Mouse (Mus musculus) kidney, embryonic 14.5 days (tissue): ENCODE measurements around the gene Mymx. TPM values are rescaled to one million over a fixed set of nuclear protein-coding genes. Genes with fewer than 3 reads are reported as not detected.

Source experiments
- ATAC-seq: fragments of 200-750 bp; cut with Nextera tagmentation; 2 replicates; pipeline ENCODE4 v1.8.0; 2017; ENCODE audit warnings: moderate number of reproducible peaks, mild to moderate bottlenecking, moderate TSS enrichment, moderate library complexity; ENCODE audit not compliant: low FRiP score, low TSS enrichment
- H3K27ac ChIP-seq: fragments of 300-500 bp; sonication (generic); 2 replicates; pipeline ENCODE4 v1.5.1; 2014; ENCODE audit warnings: low read depth, mild to moderate bottlenecking, low read length, moderate library complexity, mixed read lengths
- H3K27me3 ChIP-seq: fragments of 300-500 bp; sonication (generic); 2 replicates; pipeline ENCODE4 v1.6.1; 2014; ENCODE audit warnings: mild to moderate bottlenecking, low read length; ENCODE audit not compliant: control insufficient read depth, insufficient read depth
- H3K36me3 ChIP-seq: fragments of 300-500 bp; sonication (generic); 2 replicates; pipeline ENCODE4 v1.6.1; 2014; ENCODE audit warnings: low read length, mixed read lengths; ENCODE audit not compliant: control insufficient read depth, insufficient read depth
- H3K4me1 ChIP-seq: fragments of 300-500 bp; sonication (generic); 2 replicates; pipeline ENCODE4 v1.6.1; 2014; ENCODE audit warnings: low read length, mixed read lengths; ENCODE audit not compliant: control insufficient read depth, insufficient read depth
- H3K4me2 ChIP-seq: fragments of 300-500 bp; sonication (generic); replicated peaks from 2 replicates; pipeline ENCODE4 v1.6.1; 2014; ENCODE audit warnings: low read depth, mild to moderate bottlenecking, low read length
- H3K4me3 ChIP-seq: fragments of 300-500 bp; sonication (generic); 2 replicates; pipeline ENCODE4 v1.5.1; 2014; ENCODE audit warnings: mild to moderate bottlenecking, low read length
- H3K9ac ChIP-seq: fragments of 300-500 bp; sonication (generic); 2 replicates; pipeline ENCODE4 v1.6.1; 2014; ENCODE audit warnings: low read depth, mild to moderate bottlenecking, low read length, moderate library complexity
- H3K9me3 ChIP-seq: fragments of 300-500 bp; sonication (generic); 2 replicates; pipeline ENCODE4 v1.6.1; 2016; ENCODE audit warnings: low read length; ENCODE audit not compliant: control insufficient read depth
- WGBS: fragments of 180-500 bp; shearing (Covaris S2); extraction: QIAGEN DNeasy Blood & Tissue Kit; methylation state at CpG from one replicate; pipeline ENCODE4 v1.1.7; 2014; 5-methylcytosine and 5-hydroxymethylcytosine counted together
- polyA plus RNA-seq: library from polyadenylated mRNA; unstranded; fragments of >200 nt; fragmentation: Nextera tagmentation; extraction: Ambion mirVana; gene quantifications from 2 replicates; pipeline ENCODE4 v1.2.1, GENCODE M21; 2014

The Mymx gene
- polyA plus RNA-seq, 1 experiment from 2014 or later = 4.2 TPM

DNA sequence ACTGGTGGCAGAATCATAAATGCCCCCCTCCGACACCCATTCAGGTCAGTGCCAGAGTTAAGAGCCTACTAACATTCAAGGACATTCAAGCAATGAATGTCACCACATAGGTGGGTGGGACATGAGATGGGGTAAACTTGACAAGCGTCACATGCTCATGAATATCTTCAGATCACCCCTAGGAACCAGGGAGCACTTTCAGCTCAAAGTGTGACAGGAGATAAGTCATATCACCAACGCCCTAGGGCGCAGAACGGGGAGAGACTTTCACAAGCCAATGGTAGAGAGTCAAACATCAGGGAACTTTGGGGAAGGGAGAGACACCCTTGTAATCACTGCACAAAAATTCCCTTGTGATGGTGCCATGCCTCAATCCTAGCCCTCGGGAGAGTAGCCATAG lies 19.7 kb downstream of the Mymx start:
- H3K4me3 ChIP-seq = no peak overlapping the region
- ATAC-seq = no peak
- H3K27ac ChIP-seq = no peak overlapping the region
- H3K36me3 ChIP-seq = peaks cover 9% of the 10 kb centered on the region; the same call in 1 of the 2 replicates
- 95% methylated on average over 6 of the region's 6 CpGs for whole genome bisulfite sequencing
- peaks cover 25% of the 10 kb centered on the region for H3K4me1 ChIP-seq
- no peaks in the 10 kb centered on the region for H3K27me3 ChIP-seq
- H3K9me3 ChIP-seq = 0 out of 2 replicates have a peak, but pooled peaks cover 5% of the 10 kb centered on the region
- H3K9ac ChIP-seq = no peak overlapping the region
- no peak overlapping the region for H3K4me2 ChIP-seq

DNA sequence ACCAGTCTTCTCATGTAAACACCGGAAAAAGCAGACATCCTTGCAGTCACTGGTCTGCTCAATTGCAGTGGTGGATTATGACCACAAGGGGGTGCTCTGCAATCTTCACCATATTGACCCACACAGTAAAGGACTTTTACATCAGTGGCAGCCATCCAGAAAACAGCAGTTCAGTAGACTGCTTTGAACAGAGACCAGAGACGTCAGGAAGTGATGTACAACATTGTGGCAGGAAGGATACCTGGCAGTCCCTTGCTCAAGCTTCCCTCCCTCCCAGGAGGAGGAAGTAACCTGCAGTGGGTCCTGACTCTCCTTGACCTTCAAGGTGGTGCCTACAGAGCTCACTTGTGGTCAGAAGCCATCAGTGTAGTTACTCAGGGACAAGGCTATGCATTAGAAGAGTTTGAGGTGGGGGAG lies 20.3 kb downstream of the Mymx start:
- peaks cover 25% of the 10 kb centered on the region for H3K4me1 ChIP-seq
- WGBS = 13% methylated on average over 2 of the region's 2 CpGs
- no peak overlapping the region for H3K4me3 ChIP-seq
- H3K27me3 ChIP-seq = no peaks in the 10 kb centered on the region
- H3K9ac ChIP-seq = no peak overlapping the region
- ATAC-seq = 0 out of 2 replicates have a peak, but pooled peaks have one; percentile 18
- no peak overlapping the region for H3K4me2 ChIP-seq
- H3K36me3 ChIP-seq = peaks cover 4% of the 10 kb centered on the region; the same call in 1 of the 2 replicates
- 0 out of 2 replicates have a peak, but pooled peaks cover 3% of the 10 kb centered on the region for H3K9me3 ChIP-seq
- no peak overlapping the region for H3K27ac ChIP-seq

DNA sequence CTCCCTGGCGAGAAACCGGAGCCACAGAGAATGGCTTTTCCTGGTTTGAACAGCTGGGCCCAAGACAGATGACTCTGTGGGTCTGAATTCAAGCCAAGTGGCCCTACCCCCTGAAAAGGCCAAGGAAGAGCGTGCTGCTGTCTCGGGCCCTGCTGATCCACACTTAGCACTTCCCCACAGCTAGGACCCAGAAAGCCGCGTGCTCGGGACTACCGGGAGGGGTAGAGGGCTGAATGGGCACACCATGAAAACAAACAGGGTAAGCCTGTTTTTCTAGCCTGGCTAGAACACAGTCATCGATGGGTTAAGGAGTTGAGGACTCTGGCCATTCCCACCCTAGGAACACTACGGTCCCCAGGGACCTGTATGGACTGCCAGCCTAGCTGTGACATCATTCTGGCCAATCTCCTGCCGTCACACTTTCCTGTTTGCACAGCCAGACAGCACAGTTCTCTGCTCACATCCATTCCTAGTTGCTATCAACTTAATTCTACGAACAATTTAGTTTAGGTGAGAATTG lies 20.9 kb downstream of the Mymx start:
- Histone ChIP-seq H3K4me2 (no peak overlapping the region), H3K27me3 (no peaks in the 10 kb centered on the region), H3K4me1 (peaks cover 25% of the 10 kb centered on the region), H3K9ac (no peak overlapping the region), H3K4me3 (no peak overlapping the region), H3K9me3 (no peaks in the 10 kb centered on the region), H3K36me3 (no peaks in the 10 kb centered on the region), H3K27ac (0 out of 2 replicates have a peak overlapping the region, but pooled peaks have one; percentile 42)
- ATAC-seq = no peak
- 39% methylated on average over 12 of the region's 12 CpGs for WGBS

DNA sequence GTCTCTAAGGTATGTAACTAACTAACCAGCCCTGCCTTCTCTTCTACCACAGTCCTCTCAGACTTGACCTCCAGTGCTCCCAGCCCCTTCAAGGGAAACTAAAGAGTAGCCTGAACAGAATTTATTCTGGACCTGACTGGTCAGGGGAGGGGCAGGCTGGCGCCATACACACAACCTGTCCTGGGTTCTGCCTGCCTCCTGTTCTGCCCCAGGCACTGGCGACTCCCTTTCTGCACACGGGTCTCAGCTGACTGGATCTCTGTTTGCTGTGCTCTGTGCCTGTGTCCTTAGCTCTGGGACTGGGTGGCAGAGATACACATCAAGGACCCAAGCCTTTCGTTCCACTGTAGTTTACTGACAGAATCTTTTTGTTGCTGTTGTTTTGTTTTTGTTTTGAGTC lies 22.3 kb downstream of the Mymx start:
- Histone ChIP-seq H3K9me3 (no peaks in the 10 kb centered on the region), H3K4me2 (no peak overlapping the region), H3K9ac (no peak overlapping the region), H3K27me3 (no peaks in the 10 kb centered on the region), H3K36me3 (no peaks in the 10 kb centered on the region), H3K27ac (no peak overlapping the region), H3K4me1 (peaks cover 21% of the 10 kb centered on the region), H3K4me3 (no peak overlapping the region)
- 64% methylated on average over 4 of the region's 4 CpGs for WGBS
- no peak for ATAC-seq

GRCm38 (mm10) chr17:45578843-45579242 lies 23.1 kb downstream of the Mymx start:
- H3K9ac ChIP-seq = no peak overlapping the region

GRCm38 (mm10) chr17:45578242-45578641 lies 23.7 kb downstream of the Mymx start:
- Histone ChIP-seq H3K9ac (no peak overlapping the region), H3K4me2 (no peak overlapping the region), H3K36me3 (no peaks in the 10 kb centered on the region), H3K4me3 (no peak overlapping the region), H3K9me3 (no peaks in the 10 kb centered on the region), H3K27ac (no peak overlapping the region), H3K27me3 (no peaks in the 10 kb centered on the region), H3K4me1 (0 out of 2 replicates have a peak, but pooled peaks cover 11% of the 10 kb centered on the region)
- 68% methylated on average over 5 of the region's 5 CpGs for WGBS
- no peak for ATAC-seq

More at GRCm38 (mm10) chr17:45578843-45579242, 23.1 kb downstream of the Mymx start:
- Histone ChIP-seq H3K27ac (no peak overlapping the region), H3K4me3 (no peak overlapping the region), H3K27me3 (no peaks in the 10 kb centered on the region), H3K4me1 (peaks cover 14% of the 10 kb centered on the region; the same call in 1 of the 2 replicates), H3K36me3 (no peaks in the 10 kb centered on the region), H3K4me2 (no peak overlapping the region), H3K9me3 (no peaks in the 10 kb centered on the region)
- 76% methylated on average over 7 of the region's 7 CpGs for WGBS
- ATAC-seq = no peak

- H3K4me1 ChIP-seq = peaks cover 14% of the 10 kb centered on the region; the same call in 1 of the 2 replicates
- peak overlapping the region; percentile 100; the same call in 1 of the 2 replicates for H3K9ac ChIP-seq
- no peaks in the 10 kb centered on the region for H3K9me3 ChIP-seq
- 86% methylated on average over 8 of the region's 8 CpGs for WGBS
- H3K4me2 ChIP-seq = no peak overlapping the region
- H3K27me3 ChIP-seq = no peaks in the 10 kb centered on the region
- peaks cover 17% of the 10 kb centered on the region for H3K36me3 ChIP-seq
- ATAC-seq = no peak
- no peak overlapping the region for H3K27ac ChIP-seq
- H3K4me3 ChIP-seq = no peak overlapping the region
These were observed 26.6 kb downstream of the Mymx start for GRCm38 (mm10) chr17:45575123-45575897.

DNA sequence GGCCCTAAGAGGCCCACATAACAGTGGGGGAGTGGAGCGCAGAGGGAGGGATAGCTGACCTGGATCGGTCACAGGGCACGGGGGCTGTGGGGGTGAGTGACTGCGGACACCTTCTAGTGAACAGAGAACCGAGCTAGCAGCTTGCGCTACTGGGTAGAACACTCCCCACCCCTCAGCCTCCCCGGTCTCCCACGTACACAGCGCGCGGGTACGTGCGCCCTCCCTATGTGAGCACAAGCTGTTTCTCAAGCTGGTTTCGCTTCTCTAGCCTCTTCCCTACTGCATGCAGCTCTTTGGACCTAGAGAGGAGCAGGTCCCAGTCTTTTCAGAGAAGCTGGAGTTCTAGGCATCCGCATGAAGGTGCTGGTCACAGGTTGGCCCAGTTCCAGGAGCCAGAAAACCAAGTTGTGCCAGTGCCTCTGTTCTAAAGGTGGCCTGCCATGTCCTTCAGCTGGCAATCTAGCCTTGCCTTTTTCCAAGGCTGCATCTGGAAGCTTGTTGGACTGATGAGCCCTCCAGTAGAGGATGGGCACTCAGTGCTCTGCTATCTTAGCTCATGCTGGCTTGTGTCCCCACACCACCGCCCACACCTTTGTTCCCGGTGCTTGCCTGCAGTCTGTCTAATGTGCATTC lies 27.7 kb downstream of the Mymx start:
- no peaks in the 10 kb centered on the region for H3K9me3 ChIP-seq
- 3% methylated on average over 17 of the region's 17 CpGs for WGBS
- peaks cover 28% of the 10 kb centered on the region for H3K36me3 ChIP-seq
- H3K4me1 ChIP-seq = peaks cover 20% of the 10 kb centered on the region; the same call in 1 of the 2 replicates
- H3K4me2 ChIP-seq = peak overlapping the region; percentile 74
- ATAC-seq = peak; percentile 41
- H3K4me3 ChIP-seq = peak overlapping the region; percentile 100
- H3K27me3 ChIP-seq = no peaks in the 10 kb centered on the region
- H3K27ac ChIP-seq = peak overlapping the region; percentile 99
- peak overlapping the region; percentile 100 for H3K9ac ChIP-seq

DNA sequence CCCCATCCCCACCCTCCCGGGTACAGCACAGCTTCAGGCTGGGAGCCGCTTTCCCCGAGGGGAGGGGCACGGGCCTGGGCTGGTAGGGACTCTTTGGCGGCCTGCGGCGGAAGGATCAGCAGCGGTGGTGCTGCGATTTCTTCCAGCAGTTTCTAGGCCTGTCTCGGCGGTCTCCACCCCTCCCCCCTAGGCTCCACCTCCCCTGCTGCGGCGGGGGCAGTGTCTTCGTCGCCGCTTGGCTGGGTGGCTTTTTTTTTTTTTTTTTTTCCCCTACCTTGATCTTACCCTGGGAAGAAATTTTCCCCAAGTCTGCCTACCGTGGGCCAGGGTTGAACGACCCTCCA lies 28.1 kb downstream of the Mymx start:
- peaks cover 20% of the 10 kb centered on the region; the same call in 1 of the 2 replicates for H3K4me1 ChIP-seq

More for the DNA sequence above, 28.1 kb downstream of the Mymx start:
- peak; percentile 66 for ATAC-seq
- H3K4me2 ChIP-seq = peak overlapping the region; percentile 74
- under 1% methylated on average over 18 of the region's 18 CpGs for WGBS
- H3K36me3 ChIP-seq = peaks cover 33% of the 10 kb centered on the region
- H3K4me3 ChIP-seq = peak overlapping the region; percentile 100
- H3K27me3 ChIP-seq = no peaks in the 10 kb centered on the region
- peak overlapping the region; percentile 100 for H3K9ac ChIP-seq
- no peaks in the 10 kb centered on the region for H3K9me3 ChIP-seq
- peak overlapping the region; percentile 99 for H3K27ac ChIP-seq
